Mouse (Mus musculus) retina, adult 2 months (tissue): ENCODE results near the gene Tesk1.
A peak's percentile ranks its signal among the peaks of the same experiment; 100 is the strongest.

Source experiments
- DNase-seq: peaks from one replicate; pipeline ENCODE4 v3.0.0-alpha.2; 2012; ENCODE audit warnings: low read depth, low spot score

Gene Tesk1

GRCm38 (mm10) chr4:43418973-43419656 lies 22.6 kb upstream of the Tesk1 start:
- no peak for DNase-seq

- DNase-seq: no peak
These were observed 21.9 kb upstream of the Tesk1 start for GRCm38 (mm10) chr4:43419801-43420281.

GRCm38 (mm10) chr4:43420305-43420704 lies 21.4 kb upstream of the Tesk1 start:
- DNase-seq: no peak

- DNase-seq: no peak
These were observed 20.0 kb upstream of the Tesk1 start for GRCm38 (mm10) chr4:43421632-43422240.

- DNase-seq: no peak
These were observed 18.3 kb upstream of the Tesk1 start for GRCm38 (mm10) chr4:43423267-43423934.

GRCm38 (mm10) chr4:43424072-43424471 lies 17.7 kb upstream of the Tesk1 start:
- DNase-seq: no peak

GRCm38 (mm10) chr4:43425197-43425596 lies 16.5 kb upstream of the Tesk1 start:
- DNase-seq: no peak

GRCm38 (mm10) chr4:43425648-43426380 lies 15.9 kb upstream of the Tesk1 start:
- DNase-seq: no peak

- no peak for DNase-seq
These were observed 15.3 kb upstream of the Tesk1 start for GRCm38 (mm10) chr4:43426487-43426886.

- DNase-seq: no peak
These were observed 14.1 kb upstream of the Tesk1 start for GRCm38 (mm10) chr4:43427501-43428179.

GRCm38 (mm10) chr4:43428180-43428861 lies 13.4 kb upstream of the Tesk1 start:
- no peak for DNase-seq

GRCm38 (mm10) chr4:43428946-43429345 lies 12.8 kb upstream of the Tesk1 start, which contains the start of gene Fam166b:
Gene Fam166b, minus strand, starts transcription at chr4:43429134.
- DNase-seq: no peak

GRCm38 (mm10) chr4:43431690-43432089 lies 10.0 kb upstream of the Tesk1 start:
- peak; percentile 70 for DNase-seq

GRCm38 (mm10) chr4:43432832-43433231 lies 8.9 kb upstream of the Tesk1 start:
- DNase-seq: no peak

- DNase-seq: peak; percentile 99
These were observed 305 bp downstream of the Tesk1 start for GRCm38 (mm10) chr4:43442044-43442443.

GRCm38 (mm10) chr4:43442456-43443361 lies 970 bp downstream of the Tesk1 start:
- peak; percentile 59 for DNase-seq

GRCm38 (mm10) chr4:43443511-43443910 lies 1.8 kb downstream of the Tesk1 start:
- DNase-seq: no peak

- no peak for DNase-seq
These were observed 5.5 kb downstream of the Tesk1 start for GRCm38 (mm10) chr4:43447251-43447650.

GRCm38 (mm10) chr4:43448554-43448953 lies 6.8 kb downstream of the Tesk1 start:
- DNase-seq: no peak

GRCm38 (mm10) chr4:43452315-43452714 lies 10.6 kb downstream of the Tesk1 start:
- no peak for DNase-seq
